Mouse (Mus musculus): Measurements from ENCODE around the gene Fis1. TPM values are rescaled to one million over a fixed set of nuclear protein-coding genes. Genes with fewer than 3 reads are reported as not detected.
"Not testable (repeated sequence)": the region's sequence is repeated elsewhere in the genome, so short reads cannot be mapped to it uniquely, and the experiment has no call there.

Gene Fis1
- polyA plus RNA-seq, 1 experiment from 2014 or later = 414 TPM

GRCm38 (mm10) chr5:136936750-136937149 lies 16.3 kb upstream of the Fis1 start:
- no peak overlapping the region for H3K9ac ChIP-seq (replicated peaks; ENCODE audit: low read depth, low read length)
- no peaks in the 10 kb centered on the region for H3K4me1 ChIP-seq (ENCODE audit: control insufficient read depth, insufficient read depth, low read length)
- H3K36me3 ChIP-seq (ENCODE audit: control insufficient read depth, insufficient read depth, low read length) = no peaks in the 10 kb centered on the region
- 88% methylated on average over 6 of the region's 6 CpGs for WGBS
- no peak overlapping the region for H3K4me3 ChIP-seq (ENCODE audit: low read depth, low read length)
- no peak overlapping the region for H3K4me2 ChIP-seq (ENCODE audit: low read depth, low read length)
- ATAC-seq (ENCODE audit: low read depth) = no peak
- no peaks in the 10 kb centered on the region for H3K27me3 ChIP-seq (ENCODE audit: control insufficient read depth, insufficient read depth, low read length)
- H3K9me3 ChIP-seq (ENCODE audit: control insufficient read depth, low read length) = no peaks in the 10 kb centered on the region
- H3K27ac ChIP-seq (ENCODE audit: low read depth, low read length) = no peak overlapping the region

- no peaks in the 10 kb centered on the region for H3K4me1 ChIP-seq (ENCODE audit: control insufficient read depth, insufficient read depth, low read length)
- no peak for ATAC-seq (ENCODE audit: low read depth)
- H3K36me3 ChIP-seq (ENCODE audit: control insufficient read depth, insufficient read depth, low read length) = no peaks in the 10 kb centered on the region
- no peak overlapping the region for H3K4me3 ChIP-seq (ENCODE audit: low read depth, low read length)
- H3K27ac ChIP-seq (ENCODE audit: low read depth, low read length) = no peak overlapping the region
- no peaks in the 10 kb centered on the region for H3K27me3 ChIP-seq (ENCODE audit: control insufficient read depth, insufficient read depth, low read length)
- no peaks in the 10 kb centered on the region for H3K9me3 ChIP-seq (ENCODE audit: control insufficient read depth, low read length)
- H3K9ac ChIP-seq (replicated peaks; ENCODE audit: low read depth, low read length) = no peak overlapping the region
- 89% methylated on average over 5 of the region's 5 CpGs for WGBS
- H3K4me2 ChIP-seq (ENCODE audit: low read depth, low read length) = no peak overlapping the region
These were observed 15.5 kb upstream of the Fis1 start for GRCm38 (mm10) chr5:136937621-136938020.

- H3K9ac ChIP-seq (replicated peaks; ENCODE audit: low read depth, low read length) = no peak overlapping the region
- WGBS = 69% methylated on average over 7 of the region's 7 CpGs
- H3K4me3 ChIP-seq (ENCODE audit: low read depth, low read length) = no peak overlapping the region
- no peaks in the 10 kb centered on the region for H3K4me1 ChIP-seq (ENCODE audit: control insufficient read depth, insufficient read depth, low read length)
- H3K27ac ChIP-seq (ENCODE audit: low read depth, low read length) = no peak overlapping the region
- H3K27me3 ChIP-seq (ENCODE audit: control insufficient read depth, insufficient read depth, low read length) = no peaks in the 10 kb centered on the region
- no peak for ATAC-seq (ENCODE audit: low read depth)
- no peaks in the 10 kb centered on the region for H3K9me3 ChIP-seq (ENCODE audit: control insufficient read depth, low read length)
- H3K36me3 ChIP-seq (ENCODE audit: control insufficient read depth, insufficient read depth, low read length) = no peaks in the 10 kb centered on the region
- H3K4me2 ChIP-seq (ENCODE audit: low read depth, low read length) = no peak overlapping the region
These were observed 13.8 kb upstream of the Fis1 start for GRCm38 (mm10) chr5:136939284-136939683.

- not testable (repeated sequence) for H3K4me2 ChIP-seq (ENCODE audit: low read depth, low read length); H3K9ac ChIP-seq (replicated peaks; ENCODE audit: low read depth, low read length); H3K27me3 ChIP-seq (ENCODE audit: control insufficient read depth, insufficient read depth, low read length); H3K9me3 ChIP-seq (ENCODE audit: control insufficient read depth, low read length); H3K27ac ChIP-seq (ENCODE audit: low read depth, low read length); H3K4me3 ChIP-seq (ENCODE audit: low read depth, low read length); H3K4me1 ChIP-seq (ENCODE audit: control insufficient read depth, insufficient read depth, low read length); H3K36me3 ChIP-seq (ENCODE audit: control insufficient read depth, insufficient read depth, low read length); ATAC-seq (ENCODE audit: low read depth)
- WGBS = 92% methylated on average over 6 of the region's 6 CpGs
These were observed 13.0 kb upstream of the Fis1 start for GRCm38 (mm10) chr5:136940029-136940428.

- no peak overlapping the region for H3K9ac ChIP-seq (replicated peaks; ENCODE audit: low read depth, low read length)
- 91% methylated on average over 12 of the region's 12 CpGs for WGBS
These were observed 12.1 kb upstream of the Fis1 start for GRCm38 (mm10) chr5:136940845-136941560.

GRCm38 (mm10) chr5:136942781-136943180 lies 10.3 kb upstream of the Fis1 start:
- Histone ChIP-seq H3K36me3 (ENCODE audit: control insufficient read depth, insufficient read depth, low read length) (no peaks in the 10 kb centered on the region), H3K4me1 (ENCODE audit: control insufficient read depth, insufficient read depth, low read length) (no peaks in the 10 kb centered on the region), H3K27me3 (ENCODE audit: control insufficient read depth, insufficient read depth, low read length) (no peaks in the 10 kb centered on the region), H3K27ac (ENCODE audit: low read depth, low read length) (no peak overlapping the region), H3K9ac (replicated peaks; ENCODE audit: low read depth, low read length) (no peak overlapping the region), H3K9me3 (ENCODE audit: control insufficient read depth, low read length) (no peaks in the 10 kb centered on the region), H3K4me3 (ENCODE audit: low read depth, low read length) (no peak overlapping the region), H3K4me2 (ENCODE audit: low read depth, low read length) (no peak overlapping the region)
- no peak for ATAC-seq (ENCODE audit: low read depth)
- 83% methylated on average over 3 of the region's 3 CpGs for WGBS

More at GRCm38 (mm10) chr5:136940845-136941560, 12.1 kb upstream of the Fis1 start:
- Histone ChIP-seq H3K4me1 (ENCODE audit: control insufficient read depth, insufficient read depth, low read length) (no peaks in the 10 kb centered on the region), H3K36me3 (ENCODE audit: control insufficient read depth, insufficient read depth, low read length) (no peaks in the 10 kb centered on the region), H3K27ac (ENCODE audit: low read depth, low read length) (no peak overlapping the region), H3K9me3 (ENCODE audit: control insufficient read depth, low read length) (no peaks in the 10 kb centered on the region), H3K4me3 (ENCODE audit: low read depth, low read length) (no peak overlapping the region), H3K4me2 (ENCODE audit: low read depth, low read length) (no peak overlapping the region), H3K27me3 (ENCODE audit: control insufficient read depth, insufficient read depth, low read length) (no peaks in the 10 kb centered on the region)
- no peak for ATAC-seq (ENCODE audit: low read depth)

GRCm38 (mm10) chr5:136943382-136943781 lies 9.7 kb upstream of the Fis1 start:
- 89% methylated on average over 2 of the region's 2 CpGs for WGBS
- Histone ChIP-seq H3K4me3 (ENCODE audit: low read depth, low read length) (no peak overlapping the region), H3K4me2 (ENCODE audit: low read depth, low read length) (no peak overlapping the region), H3K9me3 (ENCODE audit: control insufficient read depth, low read length) (no peaks in the 10 kb centered on the region), H3K4me1 (ENCODE audit: control insufficient read depth, insufficient read depth, low read length) (no peaks in the 10 kb centered on the region), H3K27me3 (ENCODE audit: control insufficient read depth, insufficient read depth, low read length) (no peaks in the 10 kb centered on the region), H3K9ac (replicated peaks; ENCODE audit: low read depth, low read length) (no peak overlapping the region), H3K36me3 (ENCODE audit: control insufficient read depth, insufficient read depth, low read length) (no peaks in the 10 kb centered on the region), H3K27ac (ENCODE audit: low read depth, low read length) (no peak overlapping the region)
- no peak for ATAC-seq (ENCODE audit: low read depth)

- H3K4me3 ChIP-seq (ENCODE audit: low read depth, low read length) = no peak overlapping the region
- no peak overlapping the region for H3K9ac ChIP-seq (replicated peaks; ENCODE audit: low read depth, low read length)
- no peak overlapping the region for H3K27ac ChIP-seq (ENCODE audit: low read depth, low read length)
- H3K4me1 ChIP-seq (ENCODE audit: control insufficient read depth, insufficient read depth, low read length) = no peaks in the 10 kb centered on the region
- H3K36me3 ChIP-seq (ENCODE audit: control insufficient read depth, insufficient read depth, low read length) = no peaks in the 10 kb centered on the region
- H3K4me2 ChIP-seq (ENCODE audit: low read depth, low read length) = no peak overlapping the region
- no peak for ATAC-seq (ENCODE audit: low read depth)
- H3K9me3 ChIP-seq (ENCODE audit: control insufficient read depth, low read length) = no peaks in the 10 kb centered on the region
- 81% methylated on average over 12 of the region's 12 CpGs for WGBS
- no peaks in the 10 kb centered on the region for H3K27me3 ChIP-seq (ENCODE audit: control insufficient read depth, insufficient read depth, low read length)
These were observed 8.0 kb upstream of the Fis1 start for GRCm38 (mm10) chr5:136945084-136945483.

- Histone ChIP-seq H3K4me1 (ENCODE audit: control insufficient read depth, insufficient read depth, low read length) (no peaks in the 10 kb centered on the region), H3K27ac (ENCODE audit: low read depth, low read length) (no peak overlapping the region), H3K4me3 (ENCODE audit: low read depth, low read length) (no peak overlapping the region), H3K27me3 (ENCODE audit: control insufficient read depth, insufficient read depth, low read length) (no peaks in the 10 kb centered on the region), H3K4me2 (ENCODE audit: low read depth, low read length) (no peak overlapping the region), H3K36me3 (ENCODE audit: control insufficient read depth, insufficient read depth, low read length) (no peaks in the 10 kb centered on the region), H3K9ac (replicated peaks; ENCODE audit: low read depth, low read length) (no peak overlapping the region), H3K9me3 (ENCODE audit: control insufficient read depth, low read length) (no peaks in the 10 kb centered on the region)
- no peak for ATAC-seq (ENCODE audit: low read depth)
These were observed 5.2 kb upstream of the Fis1 start for GRCm38 (mm10) chr5:136947874-136948273.

Data from neural tube, embryonic 14.5 days (tissue).